Mouse (Mus musculus): ENCODE results near the gene Dppa4.
"Not testable (repeated sequence)": the region's sequence is repeated elsewhere in the genome, so short reads cannot be mapped to it uniquely, and the experiment has no call there.

Gene Dppa4

GRCm38 (mm10) chr16:48283517-48283916, at the start of gene Dppa4:
Dppa4 (plus strand) TSS chr16:48283733.
- no peak for DNase-seq (ENCODE audit: low spot score in 2 of 2)

DNA sequence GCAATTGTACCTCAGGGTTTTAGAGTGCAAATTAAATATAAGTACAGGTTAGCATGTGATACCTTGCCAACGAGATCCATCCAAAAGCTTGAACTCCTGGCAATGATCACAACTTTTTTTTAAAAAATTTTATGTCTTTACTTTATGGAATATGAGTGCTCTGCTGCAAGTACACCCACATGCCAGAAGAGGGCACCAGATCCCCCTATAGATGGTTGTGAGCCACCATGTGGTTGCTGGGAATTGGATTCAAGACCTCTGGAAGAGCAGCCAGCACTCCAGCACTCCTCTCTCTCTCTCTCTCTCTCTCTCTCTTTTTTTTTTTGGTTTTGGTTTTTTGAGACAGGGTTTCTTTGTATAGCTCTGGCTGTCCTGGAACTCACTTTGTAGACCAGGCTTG, 48.5 kb upstream of the Dppa4 start:
- DNase-seq (ENCODE audit: low spot score in 2 of 2): no peak

- DNase-seq (ENCODE audit: low spot score in 2 of 2): no peak
Measured at GRCm38 (mm10) chr16:48237676-48238075, 45.9 kb upstream of the Dppa4 start.

DNA sequence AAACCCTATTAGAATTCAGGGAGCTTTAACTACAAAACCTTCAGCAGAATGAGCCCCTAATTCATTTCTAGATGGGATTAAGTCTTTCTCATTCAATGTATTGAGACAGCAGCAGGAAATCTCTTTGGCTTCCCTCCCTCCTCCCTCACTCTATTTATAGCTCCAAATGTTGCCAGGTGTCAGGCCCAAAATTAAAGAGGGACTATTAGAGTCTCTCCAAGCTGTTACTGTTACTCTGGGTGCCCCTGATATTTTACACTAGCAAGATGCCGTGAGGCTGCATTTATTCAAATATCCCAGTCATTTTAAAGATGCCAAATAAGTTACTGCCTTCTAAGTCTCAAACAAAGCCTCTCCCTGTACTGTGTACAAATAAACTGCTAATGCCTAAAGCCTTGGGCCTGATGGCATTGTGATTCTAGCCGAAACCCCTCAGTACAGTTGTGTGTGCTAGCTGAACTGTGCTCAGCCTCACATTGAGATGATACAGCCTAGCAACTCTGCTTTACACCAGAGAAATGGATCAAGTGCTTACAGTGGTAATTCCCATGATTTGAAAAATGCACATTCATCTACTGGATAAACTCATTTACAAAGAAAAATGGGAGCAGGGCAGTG, 36.4 kb upstream of the Dppa4 start:
- no peak for DNase-seq (ENCODE audit: low spot score in 2 of 2)

GRCm38 (mm10) chr16:48252824-48253223, 30.7 kb upstream of the Dppa4 start:
- no peak for DNase-seq (ENCODE audit: low spot score in 2 of 2)

GRCm38 (mm10) chr16:48254584-48254983, 28.9 kb upstream of the Dppa4 start:
- no peak for DNase-seq (ENCODE audit: low spot score in 2 of 2)

GRCm38 (mm10) chr16:48259519-48259918, 24.0 kb upstream of the Dppa4 start:
- no peak for DNase-seq (ENCODE audit: low spot score in 2 of 2)

- no peak for DNase-seq (ENCODE audit: low spot score in 2 of 2)
Measured at GRCm38 (mm10) chr16:48262901-48263300, 20.6 kb upstream of the Dppa4 start.

- no peak for DNase-seq (ENCODE audit: low spot score in 2 of 2)
Measured at GRCm38 (mm10) chr16:48265856-48266255, 17.7 kb upstream of the Dppa4 start.

DNA sequence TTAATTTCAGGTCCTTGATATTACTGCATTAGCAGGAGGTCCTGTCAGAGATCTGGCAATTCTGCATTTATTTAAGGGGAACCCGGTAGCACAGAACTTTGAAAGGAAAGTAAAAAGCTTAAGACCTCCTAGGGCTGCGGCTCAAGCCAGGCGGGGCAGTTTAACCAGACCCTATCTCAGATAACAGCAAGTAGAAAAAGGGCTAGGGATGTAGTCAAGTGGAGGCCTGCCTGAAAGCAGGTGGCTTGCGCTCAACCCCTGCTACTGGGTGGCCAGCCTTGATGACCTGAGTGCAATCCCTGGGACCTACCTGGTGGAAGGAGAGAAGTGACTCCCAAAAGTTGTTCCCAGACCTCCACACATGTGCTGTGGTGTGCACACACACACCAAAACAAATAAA, 6.6 kb upstream of the Dppa4 start:
- no peak for DNase-seq (ENCODE audit: low spot score in 2 of 2)

- no peak for DNase-seq (ENCODE audit: low spot score in 2 of 2)
Measured at GRCm38 (mm10) chr16:48280883-48281282, 2.6 kb upstream of the Dppa4 start.

DNA sequence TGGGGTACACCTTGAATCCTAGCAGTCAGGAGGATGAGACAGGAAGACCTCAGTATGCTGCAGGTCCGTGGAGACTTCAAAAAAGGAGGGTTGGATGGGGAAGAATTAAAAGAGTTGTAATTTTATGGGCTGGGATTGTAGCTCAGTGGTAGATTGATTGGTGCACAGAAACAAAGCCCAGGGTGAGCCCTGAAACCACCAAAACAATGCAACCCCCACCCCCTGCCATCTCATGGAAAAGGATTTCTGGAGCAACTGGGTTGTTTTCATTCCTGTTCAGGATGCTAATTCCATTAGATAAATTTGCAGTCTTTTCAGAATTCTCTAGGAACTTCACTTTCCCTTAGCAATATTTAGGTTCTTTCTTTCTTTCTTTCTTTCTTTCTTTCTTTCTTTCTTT, 732 bp upstream of the Dppa4 start:
- no peak for DNase-seq (ENCODE audit: low spot score in 2 of 2)

- DNase-seq (ENCODE audit: low spot score in 2 of 2): no peak
Measured at GRCm38 (mm10) chr16:48285517-48285916, 2.0 kb downstream of the Dppa4 start.

DNA sequence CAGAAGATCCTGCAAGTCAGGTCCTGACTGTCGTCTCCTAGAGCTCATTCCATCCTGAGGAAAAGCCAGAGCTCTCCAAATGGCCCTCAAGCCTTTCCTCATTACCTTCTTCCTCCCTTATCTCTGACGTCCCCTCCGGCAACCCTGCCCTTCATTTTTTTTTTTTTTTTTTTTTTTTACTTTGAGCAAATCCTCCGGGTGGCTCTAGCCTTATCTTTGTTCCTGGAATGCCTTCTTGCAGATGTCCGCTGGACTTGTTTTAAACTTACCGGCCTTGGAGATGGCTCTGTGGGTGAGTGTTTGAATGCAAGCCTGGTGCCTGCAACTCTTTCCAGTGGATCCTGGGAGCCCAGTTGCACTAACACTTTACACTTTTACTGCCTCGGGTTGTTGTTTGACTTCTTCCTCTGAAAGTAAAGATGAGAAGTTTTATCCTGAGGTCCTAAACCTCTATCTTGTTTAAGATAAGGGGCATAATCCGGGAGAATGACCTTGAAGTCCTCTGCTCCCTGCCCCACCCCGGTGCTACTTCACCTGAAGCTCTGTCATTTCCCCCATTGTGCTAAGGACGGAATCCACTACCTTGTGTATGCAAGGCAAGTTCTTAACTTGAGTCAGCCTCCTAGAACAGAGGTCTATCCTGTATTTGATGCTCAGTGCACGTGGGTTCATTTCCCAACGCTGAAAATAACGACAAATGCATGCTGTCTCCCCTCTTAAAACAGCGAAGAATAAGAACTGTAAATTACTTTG, 14.0 kb downstream of the Dppa4 start:
- no peak for DNase-seq (ENCODE audit: low spot score in 2 of 2)

- DNase-seq (ENCODE audit: low spot score in 2 of 2): no peak
Measured at GRCm38 (mm10) chr16:48299884-48300283, 16.4 kb downstream of the Dppa4 start.

GRCm38 (mm10) chr16:48303509-48303908, 20.0 kb downstream of the Dppa4 start, which contains the start of gene Dppa2:
Dppa2 (plus strand) TSS chr16:48303908.
- no peak for DNase-seq (ENCODE audit: low spot score in 2 of 2)

- no peak for DNase-seq (ENCODE audit: low spot score in 2 of 2)
Measured at GRCm38 (mm10) chr16:48303983-48304382, 20.4 kb downstream of the Dppa4 start.

DNA sequence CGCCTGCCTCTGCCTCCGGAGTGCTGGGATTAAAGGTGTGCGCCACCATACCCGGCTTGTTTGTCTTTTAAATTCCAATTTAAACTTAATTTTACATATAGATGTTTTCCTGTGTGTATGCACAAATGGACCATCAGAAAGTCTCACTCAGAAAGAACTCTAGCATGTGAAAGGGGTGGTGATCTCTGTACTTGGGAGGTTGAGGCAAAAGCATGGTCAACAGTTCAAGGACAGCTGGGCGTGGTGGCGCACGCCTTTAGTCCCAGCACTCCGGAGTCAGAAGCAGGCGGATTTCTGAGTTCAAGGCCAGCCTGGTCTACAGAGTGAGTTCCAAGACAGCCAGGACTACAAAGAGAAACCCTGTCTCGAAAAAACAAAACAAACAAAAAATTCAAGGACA, 25.4 kb downstream of the Dppa4 start:
- DNase-seq (ENCODE audit: low spot score in 2 of 2): not testable (repeated sequence)

DNA sequence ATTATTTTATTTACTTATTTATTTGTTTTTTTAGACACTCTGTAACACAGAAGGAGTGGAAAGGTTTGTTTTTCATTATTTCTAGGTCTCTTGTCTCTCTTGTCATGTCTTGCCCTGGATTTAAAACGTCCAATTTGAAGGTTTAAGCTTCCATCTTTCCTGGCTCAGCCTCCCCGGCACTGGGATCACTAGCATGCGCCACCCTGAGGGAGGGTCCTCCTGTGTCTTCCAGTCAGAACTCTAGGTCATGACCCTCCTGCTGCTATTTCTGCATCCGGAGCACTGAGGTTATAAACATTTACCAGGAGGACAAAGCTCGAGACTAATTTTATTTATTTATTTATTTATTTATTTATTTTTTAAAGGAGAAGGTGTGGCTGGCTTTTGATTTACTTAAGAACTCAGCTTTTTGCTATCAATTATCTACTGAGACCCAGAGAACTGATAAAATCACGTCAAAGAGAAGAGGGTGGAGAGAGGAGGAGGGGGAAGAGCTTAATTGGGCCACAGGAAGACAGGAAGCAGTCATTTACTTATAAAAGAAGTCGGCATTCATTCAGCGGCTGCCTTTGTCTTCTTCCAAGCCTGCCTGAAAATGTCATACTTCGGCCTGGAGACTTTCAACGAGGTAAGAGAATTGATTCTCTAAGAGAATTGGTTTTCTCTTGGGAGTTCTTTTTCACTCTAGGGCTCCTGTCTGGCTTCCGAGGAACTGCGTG, 26.5 kb downstream of the Dppa4 start:
- DNase-seq (ENCODE audit: low spot score in 2 of 2): no peak

DNA sequence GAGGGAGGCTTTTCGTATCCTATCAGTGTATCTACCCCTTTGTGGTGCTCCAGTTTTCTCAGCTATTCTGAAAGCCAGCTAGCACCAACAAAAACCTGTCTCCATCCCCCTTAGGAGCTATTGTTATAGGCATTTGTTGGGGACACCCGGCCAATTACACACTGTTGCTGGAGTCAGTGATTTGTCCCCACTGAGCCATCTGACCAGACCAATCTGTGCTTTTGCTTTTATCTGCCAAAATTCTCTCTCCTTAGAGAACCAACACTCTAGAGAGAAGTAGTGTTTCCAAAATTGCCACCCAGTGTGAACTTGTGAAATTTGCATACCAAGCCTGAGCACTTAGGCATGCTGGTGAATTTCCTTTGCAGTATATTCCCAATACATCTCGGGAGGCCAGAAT, 31.8 kb downstream of the Dppa4 start:
- DNase-seq (ENCODE audit: low spot score in 2 of 2): no peak

DNA sequence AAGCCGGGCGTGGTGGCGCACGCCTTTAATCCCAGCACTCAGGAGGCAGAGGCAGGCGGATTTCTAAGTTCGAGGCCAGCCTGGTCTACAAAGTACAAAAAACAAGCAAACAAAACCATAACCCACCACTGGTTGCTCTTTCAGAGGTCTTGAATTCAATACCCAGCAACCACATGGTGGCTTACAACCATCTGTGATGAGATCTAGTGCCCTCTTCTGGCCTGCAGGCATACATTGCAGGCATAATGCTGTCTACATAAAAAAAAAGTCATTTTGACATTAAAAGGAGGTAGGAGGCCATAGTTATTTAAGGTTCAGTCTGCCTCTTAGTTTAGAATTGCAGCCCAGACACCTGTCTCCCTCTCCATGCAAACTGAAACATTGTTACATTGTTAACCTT, 37.2 kb downstream of the Dppa4 start:
- no peak for DNase-seq (ENCODE audit: low spot score in 2 of 2)

GRCm38 (mm10) chr16:48323133-48323532, 39.6 kb downstream of the Dppa4 start:
- no peak for DNase-seq (ENCODE audit: low spot score in 2 of 2)
